Mouse (Mus musculus) brain, embryonic 14.5 days (tissue): ENCODE results near the gene Muc1.

Experiments
- CTCF ChIP-seq: fragments of 200-500 bp; IDR thresholded peaks from 2 replicates; pipeline ENCODE4 v1.5.1; 2012; ENCODE audit warnings: inconsistent platforms, mild to moderate bottlenecking, moderate library complexity, borderline replicate concordance; ENCODE audit not compliant: insufficient read depth, insufficient read length; ENCODE audit errors: extremely low read depth
- POLR2A ChIP-seq: fragments of 200-500 bp; IDR thresholded peaks from 2 replicates; pipeline ENCODE4 v1.6.1; 2012; ENCODE audit warnings: mild to moderate bottlenecking, inconsistent platforms, borderline replicate concordance; ENCODE audit not compliant: poor library complexity, insufficient read depth, insufficient read length, severe bottlenecking; ENCODE audit errors: extremely low read depth

DNA sequence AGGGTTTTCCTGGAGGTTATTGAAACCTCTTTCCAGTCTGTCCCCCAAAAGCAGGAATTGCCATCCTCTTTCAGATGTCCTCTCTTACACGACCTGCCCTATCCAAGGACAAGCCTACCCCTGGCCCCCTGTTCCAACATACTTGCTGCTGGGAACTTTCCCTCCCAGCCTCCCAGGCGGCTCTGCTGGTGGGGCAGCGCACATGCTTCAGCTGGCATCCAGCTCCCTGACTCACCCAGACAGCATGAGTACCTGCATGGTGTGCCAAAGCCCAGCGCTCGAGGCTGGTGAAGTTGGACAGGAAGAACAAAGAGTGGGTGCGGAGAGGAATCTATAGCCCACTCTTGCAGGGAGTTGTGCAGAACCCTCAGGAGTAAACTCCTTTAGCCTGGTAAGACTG, 42.0 kb downstream of the Muc1 start:
- TF ChIP-seq CTCF (no peak), POLR2A (no peak)
